Mouse (Mus musculus): ENCODE data around the gene Gm10401. TPM values are rescaled to one million over a fixed set of nuclear protein-coding genes. Genes with fewer than 3 reads are reported as not detected.

The Gm10401 gene
- total RNA-seq, 1 experiment, result 5.8 TPM

GRCm38 (mm10) chr5:115063391-115063790 lies 34.7 kb downstream of the Gm10401 start:
- no peak overlapping the region for H3K4me3 ChIP-seq (ENCODE audit: insufficient read depth in 1 of 2, low read depth in 1 of 2, low read length in 2 of 2, poor library complexity in 1 of 2, severe bottlenecking in 1 of 2)
- peaks cover 0 to 9% of the 10 kb centered on the region in 2 experiments; a peak in 2 of 4 replicates for H3K4me1 ChIP-seq (ENCODE audit: control insufficient read depth in 2 of 2, insufficient read depth in 2 of 2, low read length in 2 of 2, poor library complexity in 1 of 2)
- no peaks in the 10 kb centered on the region for H3K9me3 ChIP-seq (ENCODE audit: control insufficient read depth, insufficient read depth, low read depth, low read length)
- DNase-seq (ENCODE audit: low read depth, low spot score), result no peak
- in situ Hi-C loops (cut with MboI; ENCODE audit: low sequenced_read_pairs in 2 of 2, unreplicated experiment in 2 of 2), result no loop called here
- no peak overlapping the region for H3K27ac ChIP-seq (ENCODE audit: insufficient read depth, low read depth, low read length, poor library complexity, severe bottlenecking)
- no peak overlapping the region for H3K9ac ChIP-seq (ENCODE audit: insufficient read depth, low read depth, low read length, poor library complexity, severe bottlenecking)
- no peak for TF ChIP-seq MAFK (IDR thresholded peaks at IDR 0.05; ENCODE audit: insufficient read depth, low read depth, low read length)
- no peak for TF ChIP-seq CHD2 (IDR thresholded peaks at IDR 0.05; ENCODE audit: low read depth, low read length)
- no peak for TF ChIP-seq ZNF384 (IDR thresholded peaks at IDR 0.05; ENCODE audit: low read depth, low read length)
- no peak for TF ChIP-seq HCFC1 (IDR thresholded peaks at IDR 0.05; ENCODE audit: borderline replicate concordance, insufficient read depth, low read length)
- TF ChIP-seq ZC3H11A (IDR thresholded peaks at IDR 0.05; ENCODE audit: borderline replicate concordance, low read depth, low read length), result no peak
- H3K36me3 ChIP-seq (ENCODE audit: control insufficient read depth, insufficient read depth, low read length, poor library complexity, severe bottlenecking), result peaks cover 7% of the 10 kb centered on the region; the same call in 1 of the 2 replicates

- in situ Hi-C loops (cut with MboI; ENCODE audit: low sequenced_read_pairs in 2 of 2, unreplicated experiment in 2 of 2), result no loop called here
- Histone ChIP-seq H3K4me3 (ENCODE audit: insufficient read depth in 1 of 2, low read depth in 1 of 2, low read length in 2 of 2, poor library complexity in 1 of 2, severe bottlenecking in 1 of 2) (no peak overlapping the region), H3K9me3 (ENCODE audit: control insufficient read depth, insufficient read depth, low read depth, low read length) (no peaks in the 10 kb centered on the region), H3K27ac (ENCODE audit: insufficient read depth, low read depth, low read length, poor library complexity, severe bottlenecking) (no peak overlapping the region), H3K36me3 (ENCODE audit: control insufficient read depth, insufficient read depth, low read length, poor library complexity, severe bottlenecking) (peaks cover 5% of the 10 kb centered on the region; the same call in 1 of the 2 replicates), H3K9ac (ENCODE audit: insufficient read depth, low read depth, low read length, poor library complexity, severe bottlenecking) (no peak overlapping the region), H3K4me1 (ENCODE audit: control insufficient read depth in 2 of 2, insufficient read depth in 2 of 2, low read length in 2 of 2, poor library complexity in 1 of 2) (peaks cover 0 to 4% of the 10 kb centered on the region in 2 experiments; a peak in 1 of 4 replicates)
- TF ChIP-seq MAFK (IDR thresholded peaks at IDR 0.05; ENCODE audit: insufficient read depth, low read depth, low read length) (0 out of 2 replicates have a peak, but pooled peaks have one; percentile 25), CHD2 (IDR thresholded peaks at IDR 0.05; ENCODE audit: low read depth, low read length) (no peak)
- no peak for DNase-seq (ENCODE audit: low read depth, low spot score)
Measured at GRCm38 (mm10) chr5:115062566-115062965, 35.5 kb downstream of the Gm10401 start.

GRCm38 (mm10) chr5:115060977-115061376 lies 37.1 kb downstream of the Gm10401 start:
- DNase-seq (ENCODE audit: low read depth, low spot score), result no peak
- Histone ChIP-seq H3K4me1 (ENCODE audit: control insufficient read depth in 2 of 2, insufficient read depth in 2 of 2, low read length in 2 of 2, poor library complexity in 1 of 2) (peaks cover 0 to 2% of the 10 kb centered on the region in 2 experiments; a peak in 1 of 4 replicates), H3K36me3 (ENCODE audit: control insufficient read depth, insufficient read depth, low read length, poor library complexity, severe bottlenecking) (peaks cover 5% of the 10 kb centered on the region; the same call in 1 of the 2 replicates), H3K9ac (ENCODE audit: insufficient read depth, low read depth, low read length, poor library complexity, severe bottlenecking) (no peak overlapping the region), H3K27ac (ENCODE audit: insufficient read depth, low read depth, low read length, poor library complexity, severe bottlenecking) (no peak overlapping the region), H3K4me3 (ENCODE audit: insufficient read depth in 1 of 2, low read depth in 1 of 2, low read length in 2 of 2, poor library complexity in 1 of 2, severe bottlenecking in 1 of 2) (no peak overlapping the region), H3K9me3 (ENCODE audit: control insufficient read depth, insufficient read depth, low read depth, low read length) (no peaks in the 10 kb centered on the region)
- in situ Hi-C loops (cut with MboI; ENCODE audit: low sequenced_read_pairs in 2 of 2, unreplicated experiment in 2 of 2), result no loop called here
- TF ChIP-seq HCFC1 (IDR thresholded peaks at IDR 0.05; ENCODE audit: borderline replicate concordance, insufficient read depth, low read length), result no peak

GRCm38 (mm10) chr5:115060067-115060695 lies 37.9 kb downstream of the Gm10401 start:
- no peak for DNase-seq (ENCODE audit: low read depth, low spot score)
- in situ Hi-C loops (cut with MboI; ENCODE audit: low sequenced_read_pairs in 2 of 2, unreplicated experiment in 2 of 2), result no loop called here
- Histone ChIP-seq H3K4me1 (ENCODE audit: control insufficient read depth in 2 of 2, insufficient read depth in 2 of 2, low read length in 2 of 2, poor library complexity in 1 of 2) (peaks cover 0 to 2% of the 10 kb centered on the region in 2 experiments; a peak in 1 of 4 replicates), H3K36me3 (ENCODE audit: control insufficient read depth, insufficient read depth, low read length, poor library complexity, severe bottlenecking) (peaks cover 5% of the 10 kb centered on the region; the same call in 1 of the 2 replicates), H3K4me3 (ENCODE audit: insufficient read depth in 1 of 2, low read depth in 1 of 2, low read length in 2 of 2, poor library complexity in 1 of 2, severe bottlenecking in 1 of 2) (no peak overlapping the region), H3K9ac (ENCODE audit: insufficient read depth, low read depth, low read length, poor library complexity, severe bottlenecking) (no peak overlapping the region), H3K9me3 (ENCODE audit: control insufficient read depth, insufficient read depth, low read depth, low read length) (no peaks in the 10 kb centered on the region), H3K27ac (ENCODE audit: insufficient read depth, low read depth, low read length, poor library complexity, severe bottlenecking) (no peak overlapping the region)
- TF ChIP-seq MAFK (IDR thresholded peaks at IDR 0.05; ENCODE audit: insufficient read depth, low read depth, low read length) (no peak), CHD2 (IDR thresholded peaks at IDR 0.05; ENCODE audit: low read depth, low read length) (no peak), ZC3H11A (IDR thresholded peaks at IDR 0.05; ENCODE audit: borderline replicate concordance, low read depth, low read length) (no peak), ZNF384 (IDR thresholded peaks at IDR 0.05; ENCODE audit: low read depth, low read length) (no peak), HCFC1 (IDR thresholded peaks at IDR 0.05; ENCODE audit: borderline replicate concordance, insufficient read depth, low read length) (no peak)

Data from ES-E14 (cell line).